Mouse (Mus musculus) midbrain, embryonic 10.5 days (tissue): Measurements from ENCODE around the gene Exoc3. TPM values are rescaled to one million over a fixed set of nuclear protein-coding genes. Genes with fewer than 3 reads are reported as not detected.
A peak's percentile ranks its signal among the peaks of the same experiment; 100 is the strongest.

Source experiments
- DNase-seq: peaks from one replicate; pipeline ENCODE4 v3.0.0-alpha.2; 2017; ENCODE audit warnings: low spot score
- H3K27ac ChIP-seq: fragments of 300-500 bp; sonication (generic); replicated peaks from 2 replicates; pipeline ENCODE4 v1.5.1; 2016; ENCODE audit warnings: mild to moderate bottlenecking
- H3K27me3 ChIP-seq: fragments of 300-500 bp; sonication (generic); 2 replicates; pipeline ENCODE4 v1.6.1; 2016; ENCODE audit warnings: low read depth, mild to moderate bottlenecking; ENCODE audit not compliant: poor library complexity, severe bottlenecking
- H3K36me3 ChIP-seq: fragments of 300-500 bp; sonication (generic); 2 replicates; pipeline ENCODE4 v1.6.1; 2016; ENCODE audit warnings: mild to moderate bottlenecking, moderate library complexity
- H3K4me1 ChIP-seq: fragments of 300-500 bp; sonication (generic); 2 replicates; pipeline ENCODE4 v1.6.1; 2016
- H3K4me3 ChIP-seq: fragments of 300-500 bp; sonication (generic); 2 replicates; pipeline ENCODE4 v1.5.1; 2016; ENCODE audit warnings: mild to moderate bottlenecking, moderate library complexity
- H3K9me3 ChIP-seq: fragments of 300-500 bp; sonication (generic); replicated peaks from 2 replicates; pipeline ENCODE4 v1.6.1; 2016; ENCODE audit warnings: mild to moderate bottlenecking
- WGBS: fragments of 180-500 bp; shearing (Covaris S2); methylation state at CpG from one replicate; pipeline ENCODE4 v1.1.7; 2016; 5-methylcytosine and 5-hydroxymethylcytosine counted together
- polyA plus RNA-seq: library from polyadenylated mRNA; unstranded; fragments of >200 nt; fragmentation: Nextera tagmentation; extraction: Ambion mirVana; gene quantifications from 2 replicates; pipeline ENCODE4 v1.2.1, GENCODE M21; 2016

Gene Exoc3
- polyA plus RNA-seq: 79.2 and 88.7 TPM in 2 replicates

GRCm38 (mm10) chr13:74208317-74208985, at the start of gene Exoc3:
Exoc3 (minus strand) TSS chr13:74208732.
- Histone ChIP-seq H3K27me3 (no peaks in the 10 kb centered on the region), H3K27ac (peak within 1 kb of the TSS; percentile 89)
- under 1% methylated on average over 39 of the region's 39 CpGs for WGBS

DNA sequence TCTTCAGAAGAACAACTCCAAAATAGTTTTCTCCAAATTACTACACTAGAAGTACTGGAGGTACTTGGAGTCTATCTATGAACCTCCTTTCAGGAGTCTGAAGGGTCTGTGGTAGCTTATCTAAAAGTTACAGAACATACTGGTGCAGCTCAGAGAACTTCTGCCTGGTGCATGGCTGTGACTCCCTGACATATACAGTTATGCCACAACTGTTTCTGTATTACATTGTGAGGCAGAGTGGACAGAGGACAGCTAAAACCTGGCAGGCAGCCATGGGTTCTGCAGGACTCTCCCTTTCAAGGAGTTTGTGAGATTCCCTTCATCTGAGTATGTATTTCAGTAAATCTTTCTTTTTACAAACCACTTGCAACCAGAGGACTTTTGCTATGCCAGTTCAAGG, 38.0 kb upstream of the Exoc3 start:
- Histone ChIP-seq H3K27ac (no peak overlapping the region), H3K9me3 (no peaks in the 10 kb centered on the region), H3K36me3 (no peaks in the 10 kb centered on the region), H3K27me3 (peaks cover 24% of the 10 kb centered on the region; the same call in 1 of the 2 replicates), H3K4me1 (peaks cover 11% of the 10 kb centered on the region), H3K4me3 (no peak overlapping the region)
- no peak for DNase-seq

More at GRCm38 (mm10) chr13:74208317-74208985, at the start of gene Exoc3:
- H3K36me3 ChIP-seq: peaks cover 29% of the 10 kb centered on the region
- peaks cover 20% of the 10 kb centered on the region for H3K4me1 ChIP-seq
- peak within 1 kb of the TSS; percentile 79 for H3K4me3 ChIP-seq
- H3K9me3 ChIP-seq: no peaks in the 10 kb centered on the region
- peak; percentile 90 for DNase-seq

DNA sequence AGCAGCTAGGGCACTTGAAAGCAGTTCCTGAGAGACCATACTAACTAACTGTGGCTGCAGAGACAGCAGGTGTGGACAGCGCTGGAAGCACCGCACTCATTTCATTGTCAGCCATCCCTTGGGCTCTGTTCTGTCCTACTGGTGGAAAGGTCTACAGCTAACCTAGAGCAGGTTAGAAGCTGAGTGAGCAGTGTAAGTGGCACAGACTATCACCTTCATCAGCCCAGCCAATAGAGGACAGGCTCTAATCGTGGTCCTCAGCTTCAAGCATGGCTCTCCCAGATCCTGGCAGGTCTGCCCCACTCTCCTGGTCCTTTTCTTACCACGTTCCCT, 37.3 kb upstream of the Exoc3 start:
- H3K4me3 ChIP-seq: peak overlapping the region; percentile 34
- no peak for DNase-seq
- H3K36me3 ChIP-seq: no peaks in the 10 kb centered on the region
- peaks cover 11% of the 10 kb centered on the region for H3K4me1 ChIP-seq
- H3K27me3 ChIP-seq: peaks cover 24% of the 10 kb centered on the region; the same call in 1 of the 2 replicates
- H3K9me3 ChIP-seq: no peaks in the 10 kb centered on the region
- peak overlapping the region; percentile 74 for H3K27ac ChIP-seq
- 66% methylated on average over 4 of the region's 4 CpGs for WGBS

DNA sequence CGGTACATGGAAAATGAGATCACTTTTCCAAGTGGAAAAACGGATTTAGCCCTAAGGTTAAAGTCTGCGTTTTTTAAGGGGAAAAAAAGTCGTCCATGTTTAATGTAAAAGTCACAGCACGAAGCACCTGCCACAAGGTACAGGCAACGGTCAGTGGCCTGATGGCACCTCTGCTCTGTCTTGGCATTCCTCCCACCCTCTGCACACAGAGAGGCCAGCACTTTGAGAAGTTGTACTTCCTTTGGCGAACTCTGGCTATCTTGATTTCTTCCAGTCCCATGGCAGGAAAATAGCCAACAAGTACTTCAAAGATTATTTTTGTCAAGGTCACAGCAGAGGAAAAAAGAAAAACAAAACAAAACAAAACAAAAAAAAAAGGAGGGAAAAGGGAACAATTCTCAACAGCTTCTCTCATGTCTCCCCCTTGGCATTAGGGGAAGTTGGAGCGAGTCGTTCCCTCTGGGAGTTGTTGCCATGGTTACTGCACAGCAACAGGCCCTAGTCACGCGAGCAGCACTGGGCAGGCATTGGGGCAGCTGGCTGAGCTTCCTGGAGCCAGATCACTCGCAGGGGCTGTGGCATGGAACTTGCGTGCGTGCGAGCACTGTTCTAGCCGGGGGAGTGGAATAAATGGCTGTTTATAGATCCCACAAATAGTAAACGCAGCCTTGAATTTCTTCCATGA, 36.8 kb upstream of the Exoc3 start:
- 34% methylated on average over 17 of the region's 17 CpGs for WGBS
- Histone ChIP-seq H3K27ac (peak overlapping the region; percentile 74), H3K4me3 (peak overlapping the region; percentile 34), H3K36me3 (no peaks in the 10 kb centered on the region), H3K4me1 (peaks cover 11% of the 10 kb centered on the region), H3K27me3 (peaks cover 24% of the 10 kb centered on the region; the same call in 1 of the 2 replicates), H3K9me3 (no peaks in the 10 kb centered on the region)
- peak; percentile 84 for DNase-seq

GRCm38 (mm10) chr13:74237574-74237973, 29.0 kb upstream of the Exoc3 start:
- no peak for DNase-seq
- H3K36me3 ChIP-seq: no peaks in the 10 kb centered on the region
- H3K27me3 ChIP-seq: no peaks in the 10 kb centered on the region
- no peak overlapping the region for H3K27ac ChIP-seq
- H3K4me3 ChIP-seq: no peak overlapping the region
- no peaks in the 10 kb centered on the region for H3K9me3 ChIP-seq
- 78% methylated on average over 7 of the region's 7 CpGs for WGBS
- no peaks in the 10 kb centered on the region for H3K4me1 ChIP-seq

DNA sequence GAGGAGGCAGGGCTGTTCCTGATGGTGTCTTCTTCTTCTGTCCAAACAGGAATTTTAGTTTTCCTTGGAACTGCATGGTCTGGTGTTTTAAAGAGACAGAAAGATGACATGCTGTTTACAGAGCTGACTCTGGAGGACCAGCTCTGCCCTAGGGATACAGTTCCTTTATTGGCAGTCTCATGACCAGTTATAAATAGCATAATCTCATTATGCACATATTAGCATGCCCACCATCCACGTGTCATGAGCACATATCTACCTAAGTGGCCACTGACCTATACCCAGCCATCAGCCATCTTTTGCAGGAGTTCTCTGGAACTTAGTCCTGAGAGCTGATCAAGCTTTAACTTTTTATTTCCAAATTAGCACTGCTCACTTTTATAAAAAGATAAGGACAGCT, 12.1 kb upstream of the Exoc3 start:
- DNase-seq: no peak
- no peaks in the 10 kb centered on the region for H3K36me3 ChIP-seq
- H3K27ac ChIP-seq: no peak overlapping the region
- H3K9me3 ChIP-seq: no peaks in the 10 kb centered on the region
- WGBS: 55% methylated on average over 1 of the region's 1 CpGs
- no peaks in the 10 kb centered on the region for H3K4me1 ChIP-seq
- H3K4me3 ChIP-seq: no peak overlapping the region
- no peaks in the 10 kb centered on the region for H3K27me3 ChIP-seq

DNA sequence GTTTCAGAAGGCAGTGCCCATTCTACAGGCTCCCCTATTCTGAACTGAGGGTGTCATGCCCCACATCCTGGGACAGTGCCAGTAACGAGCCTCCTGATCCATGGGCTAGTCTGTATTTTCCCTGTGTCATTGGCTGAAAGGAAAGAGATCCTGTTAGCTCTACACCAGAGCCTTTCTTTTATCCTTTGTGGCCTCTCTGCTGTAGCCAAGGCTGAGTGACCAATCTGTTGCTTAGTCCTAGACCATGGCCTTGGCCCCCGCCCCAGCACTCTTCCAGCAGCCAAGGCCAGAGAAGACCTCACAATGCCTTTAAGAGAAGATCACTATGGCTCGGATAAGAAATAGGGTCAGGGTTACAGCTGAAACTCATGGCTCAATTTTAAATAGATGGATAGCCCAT, 9.9 kb upstream of the Exoc3 start:
- H3K27ac ChIP-seq: no peak overlapping the region
- H3K36me3 ChIP-seq: no peaks in the 10 kb centered on the region
- H3K9me3 ChIP-seq: no peaks in the 10 kb centered on the region
- H3K4me1 ChIP-seq: no peaks in the 10 kb centered on the region
- H3K27me3 ChIP-seq: no peaks in the 10 kb centered on the region
- H3K4me3 ChIP-seq: no peak overlapping the region
- DNase-seq: no peak
- WGBS: 83% methylated on average over 3 of the region's 3 CpGs

DNA sequence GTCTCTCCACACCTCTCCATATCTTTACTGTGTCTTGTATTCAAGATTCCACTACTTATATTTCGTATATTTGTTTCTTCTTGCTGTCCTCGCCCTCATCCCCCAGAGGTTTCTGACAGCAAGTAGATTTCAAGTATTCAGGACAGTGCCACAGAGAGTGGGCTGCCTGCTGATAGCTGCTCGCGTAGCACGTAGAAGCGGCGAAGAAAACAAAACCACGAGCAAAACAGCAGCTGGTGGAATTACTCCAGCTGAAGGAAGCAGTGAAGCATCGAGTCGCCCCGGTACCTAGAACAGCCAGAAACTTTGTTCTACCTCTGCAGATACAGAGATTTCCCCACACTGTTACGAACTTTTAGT, 434 bp upstream of the Exoc3 start:
- Histone ChIP-seq H3K4me3 (peak overlapping the region; percentile 79), H3K27ac (peak overlapping the region; percentile 89), H3K36me3 (peaks cover 24% of the 10 kb centered on the region), H3K4me1 (peaks cover 20% of the 10 kb centered on the region), H3K27me3 (no peaks in the 10 kb centered on the region), H3K9me3 (no peaks in the 10 kb centered on the region)
- 20% methylated on average over 12 of the region's 12 CpGs for WGBS
- DNase-seq: no peak

- WGBS: 90% methylated on average over 3 of the region's 3 CpGs
- Histone ChIP-seq H3K4me3 (no peak overlapping the region), H3K36me3 (peaks cover 65% of the 10 kb centered on the region), H3K27me3 (no peaks in the 10 kb centered on the region), H3K4me1 (no peaks in the 10 kb centered on the region), H3K27ac (no peak overlapping the region), H3K9me3 (no peaks in the 10 kb centered on the region)
- no peak for DNase-seq
These were observed 12.1 kb downstream of the Exoc3 start for GRCm38 (mm10) chr13:74196451-74196850.

DNA sequence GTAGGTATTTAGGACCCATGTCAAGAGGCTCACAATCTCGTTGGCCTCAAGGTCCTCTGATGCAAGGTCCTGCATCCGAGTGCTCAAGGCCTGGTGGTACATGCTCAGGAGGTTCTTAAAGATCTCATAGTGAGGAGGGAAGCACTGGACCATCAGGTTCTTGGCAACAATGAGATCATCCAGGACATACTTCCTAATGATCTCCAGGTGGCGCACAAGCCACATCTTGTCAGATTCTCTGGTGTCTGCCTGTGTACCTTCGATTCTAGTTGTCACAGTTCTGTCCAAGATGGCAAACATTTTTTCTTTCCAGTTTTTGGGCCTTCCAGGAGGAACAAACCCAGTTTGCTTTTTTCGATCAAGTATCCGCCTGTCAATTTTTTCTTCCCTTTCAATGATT, 15.9 kb downstream of the Exoc3 start:
- Histone ChIP-seq H3K27ac (no peak overlapping the region), H3K4me3 (no peak overlapping the region), H3K9me3 (no peaks in the 10 kb centered on the region), H3K27me3 (no peaks in the 10 kb centered on the region), H3K36me3 (peaks cover 85% of the 10 kb centered on the region), H3K4me1 (no peaks in the 10 kb centered on the region)
- whole genome bisulfite sequencing: 85% methylated on average over 6 of the region's 6 CpGs
- DNase-seq: no peak

DNA sequence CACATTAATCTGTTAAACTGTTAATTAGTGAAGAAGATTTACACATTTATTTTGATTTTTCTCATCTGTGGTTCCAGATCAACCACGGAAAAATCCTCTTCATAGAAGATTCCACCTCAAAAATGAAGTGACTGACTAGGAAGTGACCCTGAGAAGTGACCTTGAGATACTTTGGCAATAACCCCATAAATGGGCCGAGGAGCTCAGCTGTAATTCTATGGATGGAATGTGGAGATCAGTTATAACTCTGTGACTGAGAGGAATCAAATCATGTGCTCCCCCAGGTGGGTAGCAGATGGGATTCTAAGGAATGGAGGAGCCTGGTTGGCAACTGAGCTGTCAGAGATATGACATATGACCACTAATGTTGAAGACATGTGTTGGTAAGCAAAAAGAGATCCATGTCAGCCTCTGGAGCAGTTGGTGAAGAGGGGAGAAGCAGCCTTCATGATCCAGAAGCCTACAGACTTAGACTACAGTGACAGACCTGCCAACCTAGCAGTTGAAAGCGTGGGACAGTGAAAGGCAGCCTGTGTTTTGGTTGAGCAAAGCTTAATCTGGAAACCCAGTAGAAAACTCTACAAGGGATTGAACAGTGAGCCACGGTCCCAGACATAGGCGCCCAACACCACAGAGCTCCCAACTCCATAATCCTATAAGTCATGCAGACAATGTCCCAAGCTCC, 25.4 kb downstream of the Exoc3 start:
- DNase-seq: no peak
- Histone ChIP-seq H3K9me3 (no peaks in the 10 kb centered on the region), H3K27me3 (no peaks in the 10 kb centered on the region), H3K27ac (no peak overlapping the region), H3K36me3 (peaks cover 85% of the 10 kb centered on the region), H3K4me1 (no peaks in the 10 kb centered on the region), H3K4me3 (no peak overlapping the region)
- WGBS: 87% methylated on average over 5 of the region's 5 CpGs

- no peak overlapping the region for H3K4me3 ChIP-seq
- no peaks in the 10 kb centered on the region for H3K27me3 ChIP-seq
- H3K27ac ChIP-seq: no peak overlapping the region
- H3K4me1 ChIP-seq: peaks cover 2% of the 10 kb centered on the region
- H3K9me3 ChIP-seq: no peaks in the 10 kb centered on the region
- H3K36me3 ChIP-seq: peaks cover 68% of the 10 kb centered on the region
- no peak for DNase-seq
- WGBS: 92% methylated on average over 5 of the region's 5 CpGs
These were observed 36.5 kb downstream of the Exoc3 start for GRCm38 (mm10) chr13:74172036-74172435.
